Mouse (Mus musculus) kidney, adult 18-20 months (tissue): ENCODE measurements around the gene Adcy1.

Experiments used
- DNase-seq: peaks from one replicate; pipeline ENCODE4 v3.0.0; 2021

Gene Adcy1

GRCm38 (mm10) chr11:7063001-7063584 is at the start of gene Adcy1:
TSS of gene Adcy1 (plus strand) at chr11:7063489.
- peak; percentile 5 for DNase-seq

DNA sequence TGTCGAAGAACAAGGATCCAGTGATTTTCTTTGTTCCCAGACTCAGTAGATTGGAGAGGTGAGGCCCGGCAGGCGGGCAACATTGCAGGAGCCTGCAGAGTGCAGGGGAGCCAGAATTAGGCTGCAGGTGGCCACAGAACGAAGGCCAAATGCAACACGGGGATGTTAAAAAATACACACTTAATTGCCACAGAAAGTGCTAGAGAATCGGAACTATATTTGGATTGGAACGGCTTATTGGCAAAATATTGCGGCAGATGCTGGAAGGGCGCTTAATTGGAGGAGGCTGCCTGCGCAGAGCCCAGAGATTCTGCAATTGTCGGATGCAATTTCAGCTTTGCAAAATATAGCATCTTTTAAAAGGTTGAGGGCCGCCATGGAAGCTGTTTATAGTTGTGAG is 46.4 kb upstream of the Adcy1 start:
- no peak for DNase-seq

DNA sequence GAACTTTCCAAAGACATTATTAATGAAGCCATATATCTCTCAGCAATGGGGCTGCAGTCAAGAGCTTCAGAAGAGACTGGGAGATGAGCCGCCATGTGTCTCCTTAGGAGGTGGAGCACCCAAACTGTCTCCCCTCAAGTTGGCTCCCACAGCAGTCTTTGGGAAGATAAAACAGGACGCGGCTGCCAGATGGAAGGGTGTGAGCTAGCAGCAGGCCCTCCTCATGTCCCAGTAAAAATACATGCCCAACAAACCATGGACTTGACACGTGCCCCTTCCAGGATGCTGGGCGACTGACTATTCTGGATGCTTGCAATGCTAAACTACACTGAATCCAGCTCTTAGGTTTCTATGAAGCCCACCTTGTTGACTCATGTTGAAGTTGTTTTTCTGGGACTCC is 45.2 kb upstream of the Adcy1 start:
- DNase-seq: no peak

- DNase-seq: no peak
Observed at GRCm38 (mm10) chr11:7019006-7019525, 44.2 kb upstream of the Adcy1 start.

DNA sequence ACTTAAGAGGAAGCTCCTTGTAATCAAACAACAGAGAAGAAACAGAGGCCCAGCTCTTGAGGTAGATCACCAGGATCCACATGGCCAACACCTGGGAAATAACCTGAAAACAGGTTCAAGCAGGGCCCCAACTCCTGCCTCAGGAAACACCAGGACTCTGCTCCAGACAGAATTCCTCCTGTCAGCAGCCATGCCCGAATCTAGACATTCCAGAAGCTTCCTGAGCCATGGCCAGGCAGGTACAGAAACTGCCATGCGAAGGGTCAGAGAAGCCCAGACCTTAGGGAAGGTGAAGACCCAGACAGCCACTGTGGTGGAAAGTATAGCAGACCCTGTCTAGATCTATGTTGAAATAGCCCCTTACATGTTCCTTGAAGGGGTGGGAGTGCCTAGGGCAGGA is 30.2 kb upstream of the Adcy1 start:
- no peak for DNase-seq

DNA sequence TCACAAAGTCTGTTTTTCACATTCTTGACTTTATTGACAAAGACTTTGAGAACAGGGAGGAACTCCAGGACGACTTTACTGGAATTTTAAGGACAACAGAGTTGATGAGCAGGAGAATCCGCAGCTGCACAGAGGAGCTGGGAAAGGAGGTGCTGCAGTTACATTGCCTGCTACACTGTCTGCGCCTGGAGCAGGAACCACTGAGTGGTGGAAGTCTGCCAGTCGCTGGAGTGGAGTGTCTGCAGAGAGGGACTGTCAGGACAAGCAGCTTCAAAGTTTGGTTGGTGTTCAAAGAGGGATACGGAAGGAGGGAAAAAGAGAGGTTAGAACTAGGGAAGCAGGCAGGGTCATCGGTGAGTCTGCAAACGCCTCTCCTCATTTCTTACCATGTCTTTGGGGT is 23.6 kb upstream of the Adcy1 start:
- DNase-seq: no peak

DNA sequence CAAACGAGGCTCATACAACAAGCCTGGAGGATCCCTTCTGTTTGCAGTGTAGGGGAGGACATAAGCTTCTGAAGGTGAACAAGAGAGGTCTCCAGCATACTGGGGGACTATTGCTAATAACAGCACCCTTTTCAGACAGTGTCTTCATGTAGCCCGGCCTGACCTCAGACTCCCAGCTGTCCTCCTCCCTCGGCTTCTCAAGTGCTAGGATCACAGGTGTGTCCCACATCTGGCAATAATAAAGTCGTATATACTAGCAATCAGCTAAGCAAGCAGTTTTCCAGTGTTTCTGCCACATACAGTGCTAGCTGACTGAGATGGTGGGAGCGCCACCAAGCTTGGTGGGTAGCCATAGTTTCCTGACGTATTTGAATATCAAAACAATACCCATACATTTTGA is 22.5 kb upstream of the Adcy1 start:
- no peak for DNase-seq

GRCm38 (mm10) chr11:7047176-7047575 is 16.1 kb upstream of the Adcy1 start:
- DNase-seq: no peak

DNA sequence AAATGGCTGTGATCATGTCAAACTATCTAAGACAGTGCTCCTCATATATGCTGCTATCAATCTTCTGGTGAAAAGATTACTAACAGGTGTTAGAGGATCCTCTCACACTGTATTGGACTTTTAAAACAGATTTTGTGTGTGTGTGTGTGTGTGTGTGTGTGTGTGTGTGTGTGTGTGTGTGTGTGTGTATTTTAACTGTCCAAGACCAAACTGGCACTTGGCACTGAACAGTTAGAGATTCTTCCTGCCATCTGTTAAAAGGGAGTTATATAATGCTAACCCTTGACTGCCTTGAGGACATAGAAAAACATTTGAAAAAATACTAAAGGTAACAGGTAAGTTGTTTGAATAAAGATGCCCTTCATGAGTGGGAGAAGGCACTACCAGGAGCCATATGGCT is 15.7 kb upstream of the Adcy1 start:
- no peak for DNase-seq

- no peak for DNase-seq
Observed at GRCm38 (mm10) chr11:7053710-7054109, 9.6 kb upstream of the Adcy1 start.

- DNase-seq: no peak
Observed at GRCm38 (mm10) chr11:7054662-7055265, 8.5 kb upstream of the Adcy1 start.

DNA sequence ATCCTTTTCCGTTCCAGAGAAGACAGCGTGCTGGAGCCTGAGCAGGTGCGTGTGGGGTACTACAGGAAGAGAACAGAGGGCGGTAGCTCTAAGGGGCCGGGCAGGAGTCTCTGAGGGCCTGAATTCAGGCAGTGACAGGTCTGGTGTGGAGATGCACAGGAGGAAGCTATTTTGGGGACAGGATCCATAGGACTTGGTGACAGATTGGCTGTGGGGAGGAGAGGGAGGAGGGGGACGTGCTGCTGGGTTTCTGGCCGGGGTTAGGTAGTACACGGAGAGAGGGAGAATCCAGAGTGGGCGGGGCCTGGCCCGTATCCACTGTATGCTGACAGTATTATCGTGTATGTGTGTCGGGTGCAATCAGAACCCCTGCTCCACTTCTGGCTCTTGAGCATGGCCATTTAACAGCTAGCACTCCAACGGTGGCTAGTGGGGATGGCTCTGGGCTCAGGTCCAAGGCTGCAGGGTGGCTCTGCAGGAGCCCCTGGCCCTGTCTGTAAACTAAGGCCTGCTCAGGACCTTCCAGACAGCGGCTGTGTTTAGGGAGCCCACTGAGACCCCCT is 7.8 kb upstream of the Adcy1 start:
- DNase-seq: no peak

DNA sequence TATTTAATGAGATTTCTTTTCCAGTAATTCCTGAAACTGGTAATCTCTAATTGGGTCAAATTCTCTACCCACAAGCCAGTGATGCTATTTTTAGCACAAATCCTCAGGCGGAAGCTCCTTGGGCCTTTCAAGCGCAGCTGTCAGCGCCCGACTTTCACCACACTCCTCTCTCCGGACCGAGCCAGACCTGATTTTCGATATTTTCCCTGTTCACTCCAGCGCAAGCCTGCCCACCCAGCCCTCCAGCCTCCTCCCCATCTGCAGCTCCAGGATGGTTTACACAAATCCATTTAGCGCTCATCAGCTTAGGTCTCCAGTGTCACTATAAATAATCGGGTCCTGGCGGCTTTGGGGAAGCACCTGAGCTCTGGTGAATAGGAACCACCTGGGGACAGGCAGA is 7.2 kb upstream of the Adcy1 start:
- no peak for DNase-seq

- DNase-seq: no peak
Observed at GRCm38 (mm10) chr11:7057781-7058180, 5.5 kb upstream of the Adcy1 start.

DNA sequence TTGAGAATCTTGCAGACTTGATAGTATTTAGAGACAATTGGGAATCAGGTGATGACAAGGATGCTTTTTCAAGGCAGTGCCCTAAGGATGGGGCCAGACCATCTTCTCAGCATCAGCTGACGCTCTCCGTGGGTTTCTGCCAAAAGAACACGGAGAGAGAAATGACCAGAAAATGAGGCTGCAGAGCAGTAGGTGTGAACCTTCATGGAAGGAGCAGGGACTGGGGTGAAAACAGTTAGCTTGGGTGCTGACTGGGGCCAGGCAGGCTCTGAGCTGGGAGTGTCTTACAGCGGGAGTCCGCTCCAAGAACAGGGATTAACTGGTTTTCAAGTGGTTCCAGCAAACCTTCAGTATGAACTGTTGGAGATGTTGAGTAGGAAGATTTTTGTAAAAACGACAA is 1.3 kb upstream of the Adcy1 start:
- DNase-seq: no peak

DNA sequence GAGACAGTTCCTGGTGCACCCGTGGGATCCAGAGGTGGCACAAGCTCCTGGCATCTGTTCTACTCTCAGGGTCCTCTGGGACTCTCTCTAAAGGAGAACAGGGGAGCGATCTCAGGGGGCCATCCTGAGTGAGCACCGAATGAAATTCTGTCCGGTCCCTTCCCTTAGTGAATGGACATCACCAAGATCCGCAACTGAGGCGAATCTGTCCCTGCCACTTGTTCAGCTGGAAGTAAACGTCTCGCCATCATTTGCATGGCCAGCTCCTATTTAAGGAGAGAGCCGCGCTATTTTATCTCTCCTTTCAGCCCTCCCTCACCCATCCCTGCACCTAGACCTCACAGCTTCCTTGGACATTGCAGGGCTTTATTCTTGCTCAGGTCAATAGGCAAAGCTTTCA is 723 bp upstream of the Adcy1 start:
- no peak for DNase-seq

DNA sequence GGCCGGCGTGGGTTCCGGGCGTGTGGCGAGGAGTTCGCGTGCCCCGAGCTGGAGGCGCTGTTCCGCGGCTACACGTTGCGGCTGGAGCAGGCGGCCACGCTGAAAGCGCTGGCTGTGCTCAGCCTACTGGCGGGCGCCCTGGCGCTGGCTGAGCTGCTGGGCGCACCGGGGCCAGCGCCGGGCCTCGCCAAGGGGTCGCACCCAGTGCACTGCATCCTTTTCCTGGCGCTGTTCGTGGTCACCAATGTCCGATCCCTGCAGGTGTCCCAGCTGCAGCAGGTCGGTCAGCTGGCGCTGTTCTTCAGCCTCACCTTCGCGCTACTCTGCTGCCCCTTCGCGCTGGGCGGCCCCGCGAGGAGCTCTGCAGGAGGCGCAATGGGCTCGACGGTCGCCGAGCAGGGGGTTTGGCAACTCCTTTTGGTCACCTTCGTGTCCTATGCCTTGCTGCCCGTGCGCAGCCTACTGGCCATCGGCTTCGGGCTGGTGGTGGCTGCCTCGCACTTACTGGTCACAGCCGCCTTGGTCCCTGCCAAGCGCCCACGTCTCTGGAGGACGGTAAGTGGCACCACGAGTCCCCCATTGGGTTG is 485 bp downstream of the Adcy1 start:
- peak; percentile 30 for DNase-seq

DNA sequence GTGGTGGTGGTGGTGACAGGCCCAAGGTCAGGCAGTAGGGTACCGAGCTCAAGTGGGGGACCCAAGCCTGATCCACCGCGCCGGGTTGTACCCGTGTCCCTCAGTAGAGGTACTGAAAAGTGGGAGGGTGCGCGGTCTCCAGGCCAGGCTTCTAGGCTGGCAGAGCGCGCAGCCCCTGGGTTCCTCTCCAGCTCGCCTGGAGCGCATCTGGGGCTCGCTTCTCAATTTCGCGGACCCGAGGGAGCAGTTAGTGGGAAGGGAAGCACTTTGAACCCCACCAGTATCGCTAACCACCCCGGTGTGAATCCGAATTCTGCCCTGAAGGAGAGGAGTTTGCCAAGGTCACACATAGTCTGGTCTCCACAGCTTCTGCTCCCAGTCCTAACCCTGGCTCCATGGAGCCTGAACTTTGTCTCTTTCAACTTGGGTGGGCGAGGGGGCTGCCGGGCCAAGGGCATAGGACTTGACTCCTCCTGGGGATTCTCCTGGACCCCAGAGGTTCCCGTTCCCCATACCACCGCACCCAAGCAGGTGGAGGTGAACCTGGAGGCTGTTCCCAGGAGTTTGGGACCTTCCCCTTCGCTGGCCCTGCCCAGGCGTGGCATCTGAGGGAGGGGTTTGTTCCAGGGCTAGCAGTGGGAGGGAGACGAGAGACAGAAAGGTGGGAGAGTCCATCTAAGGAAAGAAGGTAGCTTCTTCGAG is 1.3 kb downstream of the Adcy1 start:
- DNase-seq: peak; percentile 9

DNA sequence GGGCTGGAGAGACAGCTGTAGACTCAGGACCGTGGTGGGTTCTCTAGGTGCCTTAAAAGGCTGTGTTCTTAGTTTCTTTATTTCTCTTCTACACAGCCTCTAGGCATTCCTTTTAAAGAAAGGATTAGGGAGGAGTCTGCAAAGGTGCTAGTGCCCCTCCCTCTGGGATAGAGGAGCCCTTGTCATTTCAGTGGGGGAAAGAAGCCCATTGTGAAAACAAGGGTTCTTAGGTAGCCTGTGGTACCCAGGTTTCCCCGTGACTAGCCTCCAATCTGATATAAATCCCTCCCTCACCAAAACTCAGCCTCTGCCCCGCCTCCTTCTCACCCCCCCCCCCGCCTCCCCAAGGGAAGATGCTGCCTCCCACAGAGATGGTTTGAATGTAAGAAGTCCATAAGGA is 2.1 kb downstream of the Adcy1 start:
- DNase-seq: no peak

DNA sequence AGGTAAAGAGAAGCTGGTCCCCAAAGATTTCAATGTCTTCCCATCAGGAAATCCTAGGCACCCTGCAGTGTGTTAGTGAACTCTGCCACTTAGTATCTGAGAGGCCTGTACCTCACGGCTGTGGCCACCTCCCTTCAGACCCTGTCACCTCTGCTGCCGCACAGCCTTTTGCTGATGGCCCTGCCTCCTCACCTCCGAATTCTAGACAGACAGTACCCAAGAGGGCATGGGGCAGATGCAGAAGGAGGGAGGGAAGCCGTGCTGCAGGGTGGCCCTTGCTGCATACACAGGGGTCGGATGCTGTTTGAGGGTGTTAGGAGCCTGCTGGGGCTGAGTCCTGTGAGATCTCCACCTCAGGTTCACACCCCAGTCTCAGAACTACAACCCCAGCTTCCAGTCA is 2.6 kb downstream of the Adcy1 start:
- DNase-seq: no peak

- no peak for DNase-seq
Observed at GRCm38 (mm10) chr11:7067263-7067662, 4.0 kb downstream of the Adcy1 start.

GRCm38 (mm10) chr11:7068479-7069235 is 5.4 kb downstream of the Adcy1 start:
- DNase-seq: no peak

GRCm38 (mm10) chr11:7069762-7070161 is 6.5 kb downstream of the Adcy1 start:
- no peak for DNase-seq
